Mouse (Mus musculus): ENCODE results near the gene Zbtb38. TPM values are rescaled to one million over a fixed set of nuclear protein-coding genes. Genes with fewer than 3 reads are reported as not detected.

Gene Zbtb38
- total RNA-seq, 2 experiments from 2014 or later, result 57.9 to 65.3 TPM

DNA sequence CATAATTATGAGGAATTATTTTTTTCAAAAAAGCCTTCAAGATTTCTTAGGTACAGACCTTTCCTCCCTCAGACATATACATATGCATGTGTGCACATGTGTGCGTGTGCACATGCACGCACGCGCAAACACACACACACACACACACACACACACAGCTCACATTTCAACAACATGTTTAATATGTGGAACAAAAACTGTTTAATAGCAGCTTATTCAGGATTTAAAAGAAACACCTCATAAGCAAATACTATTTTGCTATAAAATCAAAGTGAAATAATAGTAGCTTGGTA, 19.3 kb downstream of the Zbtb38 start:
- H3K27ac ChIP-seq, result peak overlapping the region; percentile 89
- DNase-seq (ENCODE audit: low spot score in 2 of 2), result no peak
- no peak for TF ChIP-seq CTCF (conservative IDR thresholded peaks at IDR 0.05)
- peak overlapping the region; percentile 59 for H3K4me3 ChIP-seq

DNA sequence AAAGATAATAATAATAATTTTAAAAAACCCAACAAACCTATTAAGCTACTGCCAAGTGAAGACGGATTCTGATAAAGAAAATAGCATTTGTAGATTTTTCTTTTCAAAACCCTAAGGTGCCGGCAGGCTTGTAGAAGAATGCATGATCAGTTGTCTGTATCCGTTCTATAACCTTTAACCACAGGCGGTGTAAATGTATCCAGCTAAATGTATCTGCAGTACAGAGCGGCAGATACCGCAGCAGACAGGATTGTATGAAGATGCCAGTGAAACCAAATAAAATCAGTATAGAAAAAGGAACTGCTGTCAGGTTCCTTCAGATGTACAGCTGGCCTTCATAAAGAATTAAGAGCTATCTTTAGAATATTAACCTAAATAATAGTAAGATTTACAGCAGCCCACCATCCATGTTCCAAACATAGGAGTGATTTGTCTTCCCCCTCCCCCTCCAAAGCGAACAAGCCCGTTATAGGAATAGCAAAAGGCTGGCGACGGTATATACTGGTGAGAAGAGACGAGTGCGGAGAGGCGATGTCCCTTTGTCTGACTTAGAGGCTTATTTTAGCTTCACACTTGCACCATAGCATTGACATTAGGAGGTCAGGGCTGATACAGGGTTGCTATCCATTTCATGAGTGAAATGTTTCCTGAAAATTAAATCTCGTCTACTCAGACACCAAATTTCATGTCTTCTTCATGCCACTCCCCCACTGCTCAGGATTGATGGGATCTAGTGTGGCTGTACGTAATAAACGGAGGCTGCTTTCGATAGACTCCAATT, 19.8 kb downstream of the Zbtb38 start:
- peak overlapping the region; percentile 59 for H3K4me3 ChIP-seq
- TF ChIP-seq CTCF (conservative IDR thresholded peaks at IDR 0.05), result no peak
- peak in 1 of 2 experiments; percentile 28 for DNase-seq (ENCODE audit: low spot score in 2 of 2)
- peak overlapping the region; percentile 89 for H3K27ac ChIP-seq

DNA sequence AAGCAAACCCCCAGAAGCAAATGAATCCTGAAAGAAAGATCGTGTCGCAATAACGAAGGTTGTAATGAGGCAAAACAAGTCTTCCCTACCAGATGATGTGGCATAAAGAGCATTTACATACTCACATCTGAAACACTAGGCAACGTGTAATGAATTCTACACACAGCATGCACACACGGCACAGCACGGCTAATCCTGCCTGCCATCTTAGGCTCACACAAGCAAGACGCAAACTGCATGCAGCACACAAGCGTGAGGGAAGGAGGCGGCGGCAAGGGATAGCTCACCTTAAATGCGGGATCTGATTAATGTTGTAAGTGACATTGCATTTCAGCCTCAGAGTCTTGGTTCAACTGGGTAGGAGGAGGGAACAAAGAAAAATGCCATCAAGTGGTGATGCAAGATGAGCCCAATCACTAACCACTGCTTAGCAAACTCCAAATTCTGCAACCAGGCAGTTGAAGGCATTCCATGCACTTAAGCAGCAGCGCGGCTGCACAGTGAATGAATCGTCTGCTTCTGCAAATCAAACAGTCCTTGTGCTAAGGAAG, 20.6 kb downstream of the Zbtb38 start:
- Histone ChIP-seq H3K27ac (peak overlapping the region; percentile 89), H3K4me3 (peak overlapping the region; percentile 59)
- no peak for TF ChIP-seq CTCF (conservative IDR thresholded peaks at IDR 0.05)
- DNase-seq (ENCODE audit: low spot score in 2 of 2), result peak in 1 of 2 experiments; percentile 45

DNA sequence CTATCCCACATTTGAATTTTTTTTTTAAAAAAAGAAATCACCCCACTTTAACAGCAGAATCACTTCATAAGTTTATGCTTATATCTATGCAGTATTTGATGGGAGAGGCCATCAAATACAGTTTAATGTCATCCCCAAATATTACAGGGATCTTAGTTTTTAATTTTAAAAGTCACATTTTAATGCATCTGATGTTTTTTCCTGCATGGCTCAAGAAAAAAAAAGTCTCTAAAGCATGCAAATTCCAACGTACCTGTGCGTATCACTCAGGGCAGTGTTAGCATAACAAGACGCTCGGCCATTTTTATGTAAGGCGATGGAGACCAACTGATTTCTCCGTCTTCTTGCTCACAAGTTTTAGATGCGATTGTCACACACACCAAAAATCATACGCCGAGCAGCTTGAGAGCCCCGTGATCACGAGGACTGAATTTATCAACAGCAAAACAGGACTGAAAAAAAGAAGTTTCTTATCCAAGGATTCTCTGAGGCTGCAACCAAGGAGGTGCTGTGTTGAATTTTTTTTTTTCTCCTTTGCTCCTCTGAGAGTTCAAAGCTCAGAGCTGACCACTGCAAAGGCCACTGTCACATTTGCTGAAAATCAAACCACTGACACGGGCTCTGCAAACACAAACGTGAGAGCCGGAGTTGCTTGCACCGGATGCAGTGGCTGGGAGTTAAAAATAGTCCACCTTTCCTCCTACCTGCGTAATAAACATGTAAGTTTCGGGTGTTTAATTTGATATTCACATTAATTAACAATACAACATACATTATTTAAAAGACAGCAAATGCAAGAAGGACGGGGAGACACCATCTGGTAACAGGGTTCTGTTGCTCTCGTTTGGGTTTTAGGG, 21.4 kb downstream of the Zbtb38 start:
- Histone ChIP-seq H3K4me3 (peak overlapping the region; percentile 59), H3K27ac (peak overlapping the region; percentile 89)
- DNase-seq (ENCODE audit: low spot score in 2 of 2), result peak in 1 of 2 experiments; percentile 23
- no peak for TF ChIP-seq CTCF (conservative IDR thresholded peaks at IDR 0.05)

DNA sequence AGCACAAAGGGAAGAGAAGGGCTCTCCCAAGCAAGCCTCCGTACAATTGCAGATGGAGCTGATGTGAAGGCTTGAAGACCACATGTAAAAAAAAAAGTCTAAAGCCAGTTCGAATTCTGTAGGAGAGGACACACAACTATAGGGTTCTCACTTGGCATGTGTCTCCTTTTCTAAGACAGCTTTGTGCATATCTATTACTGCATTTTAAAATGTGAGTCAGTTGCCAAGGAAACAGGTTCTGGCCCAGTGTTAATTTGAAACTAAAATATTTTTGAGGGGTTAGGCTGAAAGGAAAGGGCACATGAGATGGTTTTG, 22.4 kb downstream of the Zbtb38 start:
- no peak for DNase-seq (ENCODE audit: low spot score in 2 of 2)
- Histone ChIP-seq H3K27ac (peak overlapping the region; percentile 89), H3K4me3 (peak overlapping the region; percentile 59)
- TF ChIP-seq CTCF (conservative IDR thresholded peaks at IDR 0.05), result no peak

DNA sequence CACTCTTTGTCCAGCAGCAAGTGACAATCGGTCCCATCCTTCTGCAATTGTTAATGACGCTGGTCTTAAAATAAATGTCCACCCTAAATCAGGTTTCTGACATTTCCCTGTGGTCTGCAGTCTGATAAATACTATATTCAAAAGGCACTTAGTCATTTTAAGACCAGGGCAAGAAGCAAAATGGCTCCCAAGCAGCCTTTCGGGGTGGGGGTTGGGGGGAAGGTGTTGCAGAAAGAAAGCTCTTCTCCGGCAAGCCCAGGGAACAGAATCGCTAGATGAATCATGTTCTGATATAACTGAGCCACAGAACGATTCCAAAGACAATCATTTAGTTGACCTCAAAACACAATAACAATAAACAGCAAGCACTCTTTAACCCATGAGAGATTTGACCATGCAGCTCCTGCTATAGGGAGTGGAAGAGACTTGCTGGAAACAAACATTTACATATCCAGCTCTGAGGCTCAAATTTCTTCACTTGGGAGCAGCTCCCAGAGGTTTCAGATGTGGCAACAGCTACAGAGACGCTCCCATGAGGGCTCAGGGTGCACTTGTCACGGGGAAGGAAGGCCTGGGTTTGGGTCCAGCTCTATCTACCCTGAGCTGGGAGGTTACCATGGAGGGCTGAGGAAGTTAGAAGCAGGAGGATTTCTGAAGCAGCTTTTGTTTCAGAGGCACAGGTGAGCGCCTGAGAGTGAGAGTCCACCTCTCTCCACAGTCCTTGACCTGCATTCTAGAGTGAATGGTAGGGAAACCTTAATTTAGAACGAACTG, 22.9 kb downstream of the Zbtb38 start:
- Histone ChIP-seq H3K4me3 (peak overlapping the region; percentile 59), H3K27ac (peak overlapping the region; percentile 89)
- no peak for TF ChIP-seq CTCF (conservative IDR thresholded peaks at IDR 0.05)
- DNase-seq (ENCODE audit: low spot score in 2 of 2), result no peak

DNA sequence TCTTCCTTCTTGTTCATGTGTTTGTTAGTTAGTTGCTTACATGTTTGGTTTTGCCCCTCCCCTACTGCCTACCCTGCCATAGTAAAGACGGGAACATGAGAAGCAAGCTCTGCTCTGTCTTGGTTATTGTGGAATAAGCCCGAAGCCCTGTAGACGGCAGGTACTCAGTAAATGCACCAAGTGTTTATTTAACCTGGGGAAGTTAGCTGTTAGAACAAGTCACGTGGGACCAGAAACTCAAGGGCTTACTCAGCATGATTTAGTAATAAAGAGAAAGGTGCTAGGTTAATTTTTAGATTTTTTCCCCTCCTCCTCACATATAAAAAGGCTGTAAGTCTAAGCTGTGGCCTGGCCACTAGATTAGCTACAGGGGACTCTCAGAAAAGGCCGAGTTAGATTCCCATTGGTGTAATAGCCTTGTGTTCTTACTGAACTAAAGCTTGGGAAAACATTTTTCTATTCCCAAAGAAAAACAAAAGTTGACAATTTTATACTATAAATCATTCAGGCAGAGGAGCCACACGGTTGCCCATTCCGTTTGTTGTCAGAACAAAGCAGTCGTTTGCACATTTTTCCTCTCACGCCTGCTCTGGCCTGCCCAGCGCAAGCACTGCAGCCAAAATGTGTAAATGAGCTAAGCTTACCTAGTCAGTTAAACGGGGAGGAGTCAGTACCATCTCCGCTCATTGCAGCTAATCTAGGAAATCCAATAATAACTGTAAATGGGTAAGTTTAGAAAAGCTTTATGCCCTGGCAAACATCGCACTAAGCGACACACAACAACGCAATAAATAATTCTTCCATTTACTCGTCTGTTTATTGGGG, 24.1 kb downstream of the Zbtb38 start:
- no peak for DNase-seq (ENCODE audit: low spot score in 2 of 2)
- TF ChIP-seq CTCF (conservative IDR thresholded peaks at IDR 0.05), result no peak

DNA sequence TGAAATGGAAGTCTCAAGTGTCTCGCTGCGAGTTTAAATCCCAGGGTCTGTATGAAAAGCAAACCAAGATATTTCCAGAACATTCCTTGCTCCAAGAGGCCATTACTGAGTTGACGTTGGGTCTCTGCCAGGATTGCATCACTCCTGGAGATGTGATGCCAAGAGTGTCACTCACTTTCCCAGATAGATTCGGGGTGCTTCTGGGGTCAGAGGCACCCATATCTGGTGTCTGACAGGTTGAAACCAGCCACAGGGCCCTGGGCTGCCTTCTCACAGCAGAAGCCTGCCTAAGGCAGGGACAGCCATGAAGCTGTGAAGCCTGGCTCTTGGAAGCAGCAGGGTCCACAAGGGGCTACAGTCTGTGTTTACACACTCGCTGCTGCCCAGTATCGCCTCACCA, 24.9 kb downstream of the Zbtb38 start:
- TF ChIP-seq CTCF (conservative IDR thresholded peaks at IDR 0.05), result no peak
- Histone ChIP-seq H3K27ac (peak overlapping the region; percentile 89), H3K4me3 (no peak overlapping the region)
- no peak for DNase-seq (ENCODE audit: low spot score in 2 of 2)

More for the DNA sequence above, 24.1 kb downstream of the Zbtb38 start:
- peak overlapping the region; percentile 59 for H3K4me3 ChIP-seq
- H3K27ac ChIP-seq, result peak overlapping the region; percentile 89

DNA sequence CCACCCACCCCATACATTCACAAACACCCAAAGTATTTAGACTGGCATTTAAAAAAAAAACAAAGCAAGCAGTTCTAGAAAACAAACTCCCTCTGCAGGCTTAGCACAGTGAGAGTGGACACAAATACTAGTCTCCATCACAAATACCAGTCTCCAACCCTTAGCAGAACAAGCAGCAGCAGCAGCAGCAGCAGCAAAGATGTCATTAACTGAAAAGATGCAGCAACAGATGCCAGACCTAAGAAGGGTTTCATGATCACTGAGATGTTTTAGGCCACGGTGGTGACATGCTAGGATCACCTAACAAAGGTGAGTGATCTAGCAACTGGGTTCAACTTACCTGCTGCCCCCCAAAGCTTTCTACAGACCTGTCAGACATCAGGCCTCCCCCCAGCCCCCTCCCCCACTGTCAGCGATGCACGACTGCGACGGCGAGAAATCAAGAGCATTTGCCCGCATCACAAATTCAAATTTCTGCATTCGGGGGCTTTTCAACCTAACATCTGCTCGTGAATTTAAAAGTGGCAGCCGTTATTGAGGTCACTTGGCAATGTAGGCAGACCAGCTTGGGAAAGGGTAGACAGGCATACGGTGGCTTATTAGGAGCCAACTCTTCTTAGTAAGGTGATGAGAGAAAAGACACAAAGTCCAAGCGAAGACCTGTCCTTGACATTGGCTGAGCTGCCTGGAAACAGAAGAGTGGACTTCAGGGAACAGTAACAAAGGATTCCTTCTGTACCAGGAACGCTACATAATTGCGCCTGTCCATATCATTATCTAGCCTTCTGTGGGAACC, 26.1 kb downstream of the Zbtb38 start:
- peak overlapping the region; percentile 89 for H3K27ac ChIP-seq
- TF ChIP-seq CTCF (conservative IDR thresholded peaks at IDR 0.05), result 0 out of 2 replicates have a peak, but pooled peaks have one; percentile 10
- peak overlapping the region; percentile 11 for H3K4me3 ChIP-seq
- no peak for DNase-seq (ENCODE audit: low spot score in 2 of 2)

DNA sequence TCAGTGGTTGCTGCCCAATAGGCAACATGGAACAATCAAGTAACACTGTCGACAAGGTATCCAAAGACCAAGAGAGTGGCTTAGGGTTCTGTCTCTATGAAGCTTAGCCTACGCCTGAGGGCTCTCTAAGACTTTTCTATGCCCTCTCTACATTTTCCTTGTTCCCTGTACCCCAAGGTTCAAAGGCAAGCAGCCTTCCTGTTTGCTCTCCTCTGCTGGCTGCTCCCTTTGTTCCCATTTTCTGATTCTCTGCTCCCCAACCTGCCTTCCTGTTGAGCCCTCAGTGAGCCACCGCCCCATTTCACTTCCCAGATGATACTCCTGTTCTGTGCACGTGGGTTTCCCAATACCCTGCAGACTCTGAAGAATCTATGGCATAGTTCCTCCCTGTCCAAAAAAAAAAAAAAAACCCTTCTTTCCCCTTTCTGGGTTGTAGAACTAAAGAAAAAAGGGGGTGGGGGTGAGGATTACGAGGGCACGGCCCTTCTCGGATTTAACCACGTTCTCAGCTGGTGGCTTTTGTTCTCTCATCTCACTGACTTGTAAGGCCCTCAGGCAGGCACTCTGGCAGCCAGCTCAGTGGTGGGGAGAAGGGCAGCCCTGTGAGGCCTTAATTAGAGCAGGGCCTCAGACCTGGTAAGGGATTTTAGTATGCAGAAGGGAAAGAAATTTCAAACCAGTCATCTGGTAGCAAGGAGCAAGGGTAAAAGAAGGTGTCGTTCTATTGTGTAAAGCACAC, 26.9 kb downstream of the Zbtb38 start:
- Histone ChIP-seq H3K27ac (peak overlapping the region; percentile 89), H3K4me3 (peak overlapping the region; percentile 11; the same call in 1 of the 2 replicates)
- TF ChIP-seq CTCF (conservative IDR thresholded peaks at IDR 0.05), result no peak
- DNase-seq (ENCODE audit: low spot score in 2 of 2), result no peak

DNA sequence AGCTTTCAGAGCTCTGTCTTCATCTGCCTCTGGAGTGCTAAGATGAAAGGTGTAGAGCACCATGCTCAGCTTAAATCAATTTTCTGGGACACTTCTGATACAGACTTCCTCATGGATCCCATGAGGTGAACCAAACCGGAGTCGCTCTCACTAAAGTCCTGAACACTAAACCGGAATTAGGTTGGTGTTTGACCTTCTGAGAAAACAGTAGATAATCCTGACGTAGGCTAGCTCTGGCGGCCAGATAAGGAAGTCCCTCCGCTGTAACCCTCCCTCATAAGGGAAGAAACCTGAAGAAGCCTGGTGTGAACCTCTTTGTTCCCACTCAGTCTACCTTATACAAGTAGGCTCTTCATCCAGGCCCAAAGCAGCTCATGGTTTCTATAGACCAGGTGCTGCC, 29.0 kb downstream of the Zbtb38 start:
- no peak for DNase-seq (ENCODE audit: low spot score in 2 of 2)
- no peak for TF ChIP-seq CTCF (conservative IDR thresholded peaks at IDR 0.05)
- H3K27ac ChIP-seq, result no peak overlapping the region
- no peak overlapping the region for H3K4me3 ChIP-seq

Measured in layer of hippocampus, adult 2 months (tissue).